ENCODE assay signal across 19 mouse cellular contexts in genomic region chr16:33998011-33998410, GRCm38 (mm10). TPM values are rescaled to one million over a fixed set of nuclear protein-coding genes. Genes with fewer than 3 reads are reported as not detected.
DNase-seq lines count a peak whose midpoint lies in the region; ATAC-seq and TF ChIP-seq lines count a peak whose summit lies in the region.
"Had no signal": no experiment of that assay in that cellular context is flagged by ENCODE, and none has a peak within 500 bp of the region (broad histone marks: within the 10 kb centered on the region; RNA-seq: fewer than 3 reads in every experiment).

No protein-coding gene starts in this region.

- peak; percentile 43; the same call in 1 of the 2 replicates for ATAC-seq in cerebellum, adult (ENCODE audit: insufficient number of reproducible peaks, low FRiP score, low TSS enrichment)
- ATAC-seq: CD4-positive, CD25-positive, alpha-beta regulatory T cell, adult 4 months; forebrain, embryonic 13.5 days; intestine, postnatal 0 days had no signal

- H3K36me3 ChIP-seq in embryonic facial prominence, embryonic 10.5 days (replicated peaks) = no peaks in the 10 kb centered on the region
- H3K36me3 ChIP-seq: G1E; heart, embryonic 15.5 days had no signal

- no peak for TF ChIP-seq CTCF in cerebellum, adult 2 months (IDR thresholded peaks at IDR 0.05; ENCODE audit: borderline replicate concordance, insufficient read depth, low read depth, low read length)
- TF ChIP-seq CTCF in lung, adult 2 months (IDR thresholded peaks at IDR 0.05; ENCODE audit: insufficient read depth, low read length) = no peak

- TF ChIP-seq POLR2A in cerebellum, adult 2 months (IDR thresholded peaks at IDR 0.05; ENCODE audit: borderline replicate concordance, insufficient read depth, low read length) = no peak
- no peak for TF ChIP-seq POLR2A in lung, adult 2 months (IDR thresholded peaks at IDR 0.05; ENCODE audit: borderline replicate concordance, extremely low read depth, low read depth, low read length)

- DNase-seq in cerebellum, postnatal 4 days (ENCODE audit: low spot score in 2 of 2) = no peak
- DNase-seq in brain, adult 2 months (ENCODE audit: low read depth, low spot score) = peak; percentile 35
- DNase-seq in cerebellum, adult 2 months = peak; percentile 39 to 49
- peak; percentile 79 to 82 for DNase-seq in cerebellum, postnatal 10 days
- DNase-seq in embryonic facial prominence, embryonic 10.5 days (ENCODE audit: low spot score) = no peak
- no peak for DNase-seq in lung, adult 2 months
- DNase-seq in spleen, adult 12 weeks (ENCODE audit: low spot score) = no peak
- DNase-seq: adrenal gland, adult 8-10 months; B cell, adult 2 months; gastrocnemius, postnatal 36 days; heart, postnatal 14 days; kidney, adult 8-10 months had no signal

- H3K9me3 ChIP-seq in embryonic facial prominence, embryonic 10.5 days = no peaks in the 10 kb centered on the region
- H3K9me3 ChIP-seq: forebrain, embryonic 13.5 days; G1E; heart, embryonic 15.5 days had no signal

- WGBS in cerebellum, adult 2 months = 25% methylated on average over 6 of the region's 6 CpGs
- WGBS in embryonic facial prominence, embryonic 10.5 days = 84% methylated on average over 6 of the region's 6 CpGs
- WGBS in lung, adult 2 months = 80% methylated on average over 6 of the region's 6 CpGs

- H3K4me1 ChIP-seq in cerebellum, adult 2 months (ENCODE audit: control insufficient read depth, insufficient read depth, low read length) = peaks cover 13% of the 10 kb centered on the region
- 0 out of 2 replicates have a peak, but pooled peaks cover 8% of the 10 kb centered on the region for H3K4me1 ChIP-seq in embryonic facial prominence, embryonic 10.5 days
- no peaks in the 10 kb centered on the region for H3K4me1 ChIP-seq in lung, adult 2 months (ENCODE audit: control insufficient read depth, insufficient read depth, low read length)
- H3K4me1 ChIP-seq: heart, embryonic 15.5 days had no signal

- H3K27me3 ChIP-seq in cerebellum, adult 2 months (ENCODE audit: control insufficient read depth, insufficient read depth, low read length) = no peaks in the 10 kb centered on the region
- H3K27me3 ChIP-seq in embryonic facial prominence, embryonic 10.5 days (replicated peaks; ENCODE audit: low read depth, poor library complexity, severe bottlenecking) = no peaks in the 10 kb centered on the region
- H3K27me3 ChIP-seq: heart, embryonic 15.5 days had no signal

- H3K4me3 ChIP-seq in cerebellum, adult 2 months (replicated peaks; ENCODE audit: insufficient read depth, low read depth, low read length) = no peak overlapping the region
- H3K4me3 ChIP-seq in embryonic facial prominence, embryonic 10.5 days = no peak overlapping the region
- H3K4me3 ChIP-seq in lung, adult 2 months (replicated peaks; ENCODE audit: extremely low read depth, low read depth, low read length) = no peak overlapping the region
- H3K4me3 ChIP-seq: forebrain, embryonic 13.5 days; heart, embryonic 15.5 days had no signal

- no peak overlapping the region for H3K27ac ChIP-seq in cerebellum, adult 2 months (ENCODE audit: insufficient read depth, low read length)
- no peak overlapping the region for H3K27ac ChIP-seq in embryonic facial prominence, embryonic 10.5 days (replicated peaks)
- H3K27ac ChIP-seq: forebrain, embryonic 13.5 days; heart, embryonic 15.5 days; hindbrain, embryonic 14.5 days had no signal

RNA-seq across cellular contexts. Expression of gene Umps, which starts 31.2 kb away (rescaled TPM):
- polyA plus RNA-seq in cerebellum, adult 2 months (2012; rRNA removed) = 12.5 and 12.7 TPM in 2 replicates
- 105 and 106 TPM in 2 replicates for polyA plus RNA-seq in embryonic facial prominence, embryonic 10.5 days (2016; fragmentation: Nextera tagmentation; extraction: Ambion mirVana)
- polyA plus RNA-seq in lung, adult 2 months (2012; rRNA removed) = 4.5 and 4.7 TPM in 2 replicates

Comparison
In these comparisons a context has a peak if more than half of its experiments do, and no peak if none do; other contexts are left out.
1. DNase-seq: peak in brain, adult 2 months (single experiment), cerebellum, adult 2 months (2 of 2) and cerebellum, postnatal 10 days (2 of 2); none in cerebellum, postnatal 4 days (0 of 2), embryonic facial prominence, embryonic 10.5 days (single experiment), lung, adult 2 months (single experiment) and spleen, adult 12 weeks (single experiment).